Mouse (Mus musculus) stomach, embryonic 15.5 days (tissue): ENCODE measurements around the gene Gjc3. TPM values are rescaled to one million over a fixed set of nuclear protein-coding genes. Genes with fewer than 3 reads are reported as not detected.
"Not testable (repeated sequence)": the region's sequence is repeated elsewhere in the genome, so short reads cannot be mapped to it uniquely, and the experiment has no call there.

Source experiments
- ATAC-seq: fragments of 200-750 bp; cut with Nextera tagmentation; 2 replicates; pipeline ENCODE4 v1.8.0; 2017; ENCODE audit warnings: low read depth, moderate number of reproducible peaks, moderate TSS enrichment; ENCODE audit not compliant: insufficient read depth, low FRiP score
- H3K27ac ChIP-seq: fragments of 300-500 bp; sonication (generic); 2 replicates; pipeline ENCODE4 v1.5.1; 2015; ENCODE audit warnings: mild to moderate bottlenecking, inconsistent platforms
- H3K27me3 ChIP-seq: fragments of 300-500 bp; sonication (generic); replicated peaks from 2 replicates; pipeline ENCODE4 v1.6.1; 2015; ENCODE audit warnings: inconsistent platforms
- H3K36me3 ChIP-seq: fragments of 300-500 bp; sonication (generic); 2 replicates; pipeline ENCODE4 v1.6.1; 2015; ENCODE audit warnings: inconsistent platforms
- H3K4me1 ChIP-seq: fragments of 300-500 bp; sonication (generic); 2 replicates; pipeline ENCODE4 v1.6.1; 2015; ENCODE audit warnings: inconsistent platforms
- H3K4me2 ChIP-seq: fragments of 300-500 bp; sonication (generic); 2 replicates; pipeline ENCODE4 v1.6.1; 2015; ENCODE audit warnings: mild to moderate bottlenecking, inconsistent platforms
- H3K4me3 ChIP-seq: fragments of 300-500 bp; sonication (generic); replicated peaks from 2 replicates; pipeline ENCODE4 v1.5.1; 2015; ENCODE audit warnings: inconsistent platforms
- H3K9ac ChIP-seq: fragments of 300-500 bp; sonication (generic); 2 replicates; pipeline ENCODE4 v1.6.1; 2015; ENCODE audit warnings: inconsistent platforms
- H3K9me3 ChIP-seq: fragments of 300-500 bp; sonication (generic); 2 replicates; pipeline ENCODE4 v1.6.1; 2016; ENCODE audit warnings: inconsistent platforms
- WGBS: fragments of 180-500 bp; shearing (Covaris S2); methylation state at CpG from one replicate; pipeline ENCODE4 v1.1.7; 2015; 5-methylcytosine and 5-hydroxymethylcytosine counted together
- polyA plus RNA-seq: library from polyadenylated mRNA; unstranded; fragments of >200 nt; fragmentation: Nextera tagmentation; extraction: Ambion mirVana; gene quantifications from 2 replicates; pipeline ENCODE4 v1.2.1, GENCODE M21; 2015

The Gjc3 gene
- polyA plus RNA-seq, 1 experiment from 2014 or later: 0.94 TPM

DNA sequence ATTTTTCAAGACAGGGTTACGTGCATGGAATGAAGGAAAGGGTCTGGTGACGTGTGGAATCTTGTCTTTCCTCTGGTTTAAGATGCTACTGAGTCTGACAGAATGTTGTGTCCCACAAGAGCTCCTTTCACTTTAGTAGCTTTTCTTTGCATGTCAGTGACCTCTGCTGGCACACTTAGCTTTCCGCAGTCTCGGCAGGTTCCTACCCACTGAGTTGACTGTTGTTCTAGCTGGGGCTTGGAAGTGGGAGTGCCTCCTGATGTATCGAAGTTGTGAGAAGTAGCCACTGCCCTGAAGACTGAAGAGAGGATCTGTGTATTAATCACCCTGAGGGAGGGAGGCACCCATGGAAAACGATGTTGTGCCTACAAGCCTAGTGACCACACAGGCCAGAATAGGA is 11.7 kb downstream of the Gjc3 start:
- Histone ChIP-seq H3K9ac (no peak overlapping the region), H3K4me1 (no peaks in the 10 kb centered on the region), H3K27ac (no peak overlapping the region), H3K4me2 (no peak overlapping the region), H3K36me3 (no peaks in the 10 kb centered on the region), H3K9me3 (no peaks in the 10 kb centered on the region), H3K4me3 (no peak overlapping the region), H3K27me3 (no peaks in the 10 kb centered on the region)
- 27% methylated on average over 6 of the region's 6 CpGs for WGBS
- ATAC-seq: no peak

- Histone ChIP-seq H3K36me3 (no peaks in the 10 kb centered on the region), H3K9me3 (no peaks in the 10 kb centered on the region), H3K27me3 (no peaks in the 10 kb centered on the region), H3K27ac (no peak overlapping the region), H3K4me1 (no peaks in the 10 kb centered on the region), H3K9ac (no peak overlapping the region), H3K4me2 (no peak overlapping the region), H3K4me3 (no peak overlapping the region)
- ATAC-seq: no peak
These were observed 15.6 kb downstream of the Gjc3 start for GRCm38 (mm10) chr5:137947303-137947702.

- no peak overlapping the region for H3K9ac ChIP-seq
- H3K27me3 ChIP-seq: no peaks in the 10 kb centered on the region
- 56% methylated on average over 1 of the region's 1 CpGs for WGBS
- H3K27ac ChIP-seq: no peak overlapping the region
- H3K4me2 ChIP-seq: no peak overlapping the region
- H3K36me3 ChIP-seq: no peaks in the 10 kb centered on the region
- H3K4me3 ChIP-seq: no peak overlapping the region
- no peaks in the 10 kb centered on the region for H3K9me3 ChIP-seq
- no peaks in the 10 kb centered on the region for H3K4me1 ChIP-seq
- ATAC-seq: no peak
These were observed 19.8 kb downstream of the Gjc3 start for GRCm38 (mm10) chr5:137943133-137943532.

DNA sequence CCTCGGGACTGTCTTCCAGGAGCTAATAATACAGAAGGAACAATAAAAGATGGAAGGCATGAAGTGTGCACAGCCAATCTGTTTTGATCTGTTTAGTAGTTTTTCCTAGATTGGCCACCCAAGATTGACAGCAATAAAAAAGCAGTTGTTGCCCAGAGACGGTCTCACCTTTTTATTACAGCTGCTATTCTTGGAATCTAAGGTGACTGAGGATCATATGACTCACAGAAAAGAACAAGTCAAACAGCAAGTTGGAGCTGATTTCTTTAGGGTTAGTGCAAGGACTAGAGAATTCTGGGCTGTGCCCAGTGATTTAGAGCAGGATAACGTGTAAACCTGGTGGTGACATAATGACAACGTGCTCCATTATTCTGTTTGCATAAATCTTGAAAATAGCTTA is 21.9 kb downstream of the Gjc3 start:
- H3K9ac ChIP-seq: no peak overlapping the region
- no peak overlapping the region for H3K27ac ChIP-seq
- 62% methylated on average over 4 of the region's 4 CpGs for WGBS
- H3K27me3 ChIP-seq: no peaks in the 10 kb centered on the region
- H3K36me3 ChIP-seq: no peaks in the 10 kb centered on the region
- no peak overlapping the region for H3K4me2 ChIP-seq
- no peak overlapping the region for H3K4me3 ChIP-seq
- no peak for ATAC-seq
- no peaks in the 10 kb centered on the region for H3K9me3 ChIP-seq
- no peaks in the 10 kb centered on the region for H3K4me1 ChIP-seq

DNA sequence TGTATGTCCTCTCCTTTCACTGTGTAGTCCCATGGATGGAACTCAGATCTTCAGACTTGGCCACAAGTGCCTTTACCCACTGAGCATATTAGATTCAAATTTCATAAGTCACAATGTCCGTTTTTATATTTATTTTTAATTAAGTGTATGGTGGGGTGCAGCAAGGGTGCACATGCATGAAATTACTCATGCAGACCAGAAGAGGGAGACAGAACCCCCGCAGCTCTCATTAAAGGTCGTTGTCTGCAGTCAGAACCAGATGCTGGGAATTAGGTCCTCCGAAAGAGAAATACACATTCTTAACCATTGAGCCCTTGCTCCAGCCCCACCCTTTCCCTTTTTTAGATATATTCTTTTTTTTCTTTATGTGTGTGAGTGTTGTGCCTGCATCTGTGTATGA is 25.7 kb downstream of the Gjc3 start:
- no peak for ATAC-seq
- H3K4me2 ChIP-seq: no peak overlapping the region
- WGBS: 63% methylated on average over 4 of the region's 4 CpGs
- no peak overlapping the region for H3K4me3 ChIP-seq
- H3K9ac ChIP-seq: no peak overlapping the region
- H3K4me1 ChIP-seq: no peaks in the 10 kb centered on the region
- no peaks in the 10 kb centered on the region for H3K36me3 ChIP-seq
- no peak overlapping the region for H3K27ac ChIP-seq
- no peaks in the 10 kb centered on the region for H3K9me3 ChIP-seq
- no peaks in the 10 kb centered on the region for H3K27me3 ChIP-seq

- H3K9ac ChIP-seq: no peak overlapping the region
- H3K36me3 ChIP-seq: no peaks in the 10 kb centered on the region
- H3K9me3 ChIP-seq: no peaks in the 10 kb centered on the region
- H3K27ac ChIP-seq: no peak overlapping the region
- H3K4me3 ChIP-seq: no peak overlapping the region
- H3K4me1 ChIP-seq: no peaks in the 10 kb centered on the region
- no peak for ATAC-seq
- no peaks in the 10 kb centered on the region for H3K27me3 ChIP-seq
- H3K4me2 ChIP-seq: no peak overlapping the region
- WGBS: 86% methylated on average over 2 of the region's 2 CpGs
These were observed 26.4 kb downstream of the Gjc3 start for GRCm38 (mm10) chr5:137936486-137936885.

DNA sequence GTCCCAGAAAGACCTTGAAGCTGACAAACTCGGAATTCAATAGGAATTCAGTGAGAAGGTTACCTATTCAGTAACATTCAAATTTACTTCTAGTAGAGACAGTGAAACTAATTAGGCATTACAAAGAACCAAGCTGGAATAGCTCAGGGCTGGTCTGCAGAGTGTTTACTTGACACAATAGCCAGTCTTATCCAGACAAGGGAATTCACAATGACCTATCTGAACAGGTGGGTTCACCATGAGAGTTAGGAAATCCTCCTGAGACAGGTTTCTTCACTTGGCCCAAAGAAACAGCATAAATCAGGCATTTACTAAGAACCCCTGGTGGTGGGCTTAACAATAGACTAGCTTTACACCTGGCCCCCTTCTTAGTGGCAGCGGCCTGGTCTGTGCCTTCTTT is 29.0 kb downstream of the Gjc3 start:
- not testable (repeated sequence) for ATAC-seq, H3K27ac ChIP-seq, H3K4me3 ChIP-seq, H3K4me2 ChIP-seq, H3K4me1 ChIP-seq, H3K9ac ChIP-seq, H3K36me3 ChIP-seq, H3K9me3 ChIP-seq, H3K27me3 ChIP-seq
- 59% methylated on average over 2 of the region's 2 CpGs for WGBS

DNA sequence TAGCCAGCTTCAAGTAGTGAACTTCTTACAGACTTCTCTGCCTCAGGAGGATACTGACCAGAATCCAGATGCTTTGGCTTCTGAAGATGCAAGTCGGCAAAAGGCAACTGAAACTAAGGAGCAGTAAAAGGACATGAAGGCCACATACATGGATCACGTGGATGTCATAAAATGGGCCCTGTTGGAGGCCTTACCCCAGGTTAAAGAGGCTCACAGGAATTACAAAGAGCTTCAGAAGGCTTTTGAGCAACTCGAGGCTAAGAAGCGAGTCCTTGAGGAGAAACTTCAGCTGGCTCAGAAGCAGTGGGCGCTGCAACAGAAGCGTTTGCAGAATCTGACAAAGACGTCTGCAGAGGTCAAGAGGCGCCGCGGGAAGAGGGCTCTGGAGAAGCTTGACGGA is 34.5 kb downstream of the Gjc3 start:
- H3K4me3 ChIP-seq: no peak overlapping the region
- no peak overlapping the region for H3K9ac ChIP-seq
- no peak overlapping the region for H3K27ac ChIP-seq
- H3K36me3 ChIP-seq: no peaks in the 10 kb centered on the region
- no peak for ATAC-seq
- no peaks in the 10 kb centered on the region for H3K4me1 ChIP-seq
- no peak overlapping the region for H3K4me2 ChIP-seq
- H3K27me3 ChIP-seq: no peaks in the 10 kb centered on the region
- 73% methylated on average over 11 of the region's 11 CpGs for WGBS
- no peaks in the 10 kb centered on the region for H3K9me3 ChIP-seq

GRCm38 (mm10) chr5:137922171-137922570 is 40.7 kb downstream of the Gjc3 start:
- Histone ChIP-seq H3K36me3 (no peaks in the 10 kb centered on the region), H3K4me1 (no peaks in the 10 kb centered on the region), H3K27ac (peak overlapping the region; percentile 78), H3K4me3 (no peak overlapping the region), H3K9ac (no peak overlapping the region), H3K27me3 (no peaks in the 10 kb centered on the region), H3K4me2 (0 out of 2 replicates have a peak overlapping the region, but pooled peaks have one; percentile 3), H3K9me3 (no peaks in the 10 kb centered on the region)
- peak; percentile 84 for ATAC-seq

- peak within 1 kb of the TSS; percentile 27; the same call in 1 of the 2 replicates for H3K4me2 ChIP-seq
- peak within 1 kb of the TSS; percentile 78 for H3K27ac ChIP-seq
- 46% methylated on average over 2 of the region's 2 CpGs for WGBS
- H3K4me3 ChIP-seq: peak within 1 kb of the TSS; percentile 11
- ATAC-seq: peak; percentile 86
- H3K9ac ChIP-seq: no peak within 1 kb of the TSS
- no peaks in the 10 kb centered on the region for H3K36me3 ChIP-seq
- no peaks in the 10 kb centered on the region for H3K4me1 ChIP-seq
- no peaks in the 10 kb centered on the region for H3K27me3 ChIP-seq
- H3K9me3 ChIP-seq: no peaks in the 10 kb centered on the region
These were observed 41.4 kb downstream of the Gjc3 start, which contains the start of gene Cyp3a13 for GRCm38 (mm10) chr5:137921532-137921931. Cyp3a13 (minus strand) TSS chr5:137921619.

GRCm38 (mm10) chr5:137915550-137915949 is 47.3 kb downstream of the Gjc3 start:
- Histone ChIP-seq H3K4me3 (no peak overlapping the region), H3K4me2 (no peak overlapping the region), H3K27ac (no peak overlapping the region), H3K9ac (no peak overlapping the region), H3K36me3 (no peaks in the 10 kb centered on the region), H3K27me3 (no peaks in the 10 kb centered on the region), H3K9me3 (no peaks in the 10 kb centered on the region), H3K4me1 (no peaks in the 10 kb centered on the region)
- 63% methylated on average over 6 of the region's 6 CpGs for WGBS
- ATAC-seq: no peak

DNA sequence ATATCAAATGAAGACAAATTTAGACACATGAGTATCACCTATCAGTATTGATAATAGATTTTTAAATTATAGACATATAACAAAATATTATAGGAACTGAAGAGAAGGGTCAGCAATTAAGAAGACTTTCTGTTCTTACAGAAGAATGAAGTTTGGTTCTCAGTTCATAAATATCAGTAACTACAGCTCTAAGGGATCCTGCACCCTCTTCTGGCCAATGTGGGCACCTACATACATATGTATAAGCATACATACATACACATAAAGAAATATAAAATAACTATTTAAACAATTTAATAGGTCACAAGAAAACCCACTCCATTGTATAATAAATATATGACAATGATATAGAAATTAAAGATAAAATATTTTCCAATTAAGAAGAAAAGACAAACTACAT is 48.4 kb downstream of the Gjc3 start:
- H3K4me3 ChIP-seq: no peak overlapping the region
- no peaks in the 10 kb centered on the region for H3K9me3 ChIP-seq
- H3K9ac ChIP-seq: no peak overlapping the region
- no peak overlapping the region for H3K27ac ChIP-seq
- no peaks in the 10 kb centered on the region for H3K27me3 ChIP-seq
- no peaks in the 10 kb centered on the region for H3K36me3 ChIP-seq
- no peaks in the 10 kb centered on the region for H3K4me1 ChIP-seq
- ATAC-seq: no peak
- H3K4me2 ChIP-seq: no peak overlapping the region

- no peaks in the 10 kb centered on the region for H3K4me1 ChIP-seq
- H3K9ac ChIP-seq: no peak overlapping the region
- no peak overlapping the region for H3K4me2 ChIP-seq
- H3K4me3 ChIP-seq: no peak overlapping the region
- no peaks in the 10 kb centered on the region for H3K9me3 ChIP-seq
- H3K27me3 ChIP-seq: no peaks in the 10 kb centered on the region
- WGBS: 68% methylated on average over 3 of the region's 3 CpGs
- ATAC-seq: no peak
- no peaks in the 10 kb centered on the region for H3K36me3 ChIP-seq
- no peak overlapping the region for H3K27ac ChIP-seq
These were observed 53.2 kb downstream of the Gjc3 start for GRCm38 (mm10) chr5:137909564-137910262.
